Mouse (Mus musculus) embryo, embryonic 10.5 days (tissue): Measurements from ENCODE around the gene Rab1a.
A peak's percentile ranks its signal among the peaks of the same experiment; 100 is the strongest.
"Not testable (repeated sequence)": the region's sequence is repeated elsewhere in the genome, so short reads cannot be mapped to it uniquely, and the experiment has no call there.

Experiments
- DNase-seq: peaks from one replicate; pipeline ENCODE4 v3.0.0-alpha.2; 2015; ENCODE audit warnings: low spot score

Rab1a gene

DNA sequence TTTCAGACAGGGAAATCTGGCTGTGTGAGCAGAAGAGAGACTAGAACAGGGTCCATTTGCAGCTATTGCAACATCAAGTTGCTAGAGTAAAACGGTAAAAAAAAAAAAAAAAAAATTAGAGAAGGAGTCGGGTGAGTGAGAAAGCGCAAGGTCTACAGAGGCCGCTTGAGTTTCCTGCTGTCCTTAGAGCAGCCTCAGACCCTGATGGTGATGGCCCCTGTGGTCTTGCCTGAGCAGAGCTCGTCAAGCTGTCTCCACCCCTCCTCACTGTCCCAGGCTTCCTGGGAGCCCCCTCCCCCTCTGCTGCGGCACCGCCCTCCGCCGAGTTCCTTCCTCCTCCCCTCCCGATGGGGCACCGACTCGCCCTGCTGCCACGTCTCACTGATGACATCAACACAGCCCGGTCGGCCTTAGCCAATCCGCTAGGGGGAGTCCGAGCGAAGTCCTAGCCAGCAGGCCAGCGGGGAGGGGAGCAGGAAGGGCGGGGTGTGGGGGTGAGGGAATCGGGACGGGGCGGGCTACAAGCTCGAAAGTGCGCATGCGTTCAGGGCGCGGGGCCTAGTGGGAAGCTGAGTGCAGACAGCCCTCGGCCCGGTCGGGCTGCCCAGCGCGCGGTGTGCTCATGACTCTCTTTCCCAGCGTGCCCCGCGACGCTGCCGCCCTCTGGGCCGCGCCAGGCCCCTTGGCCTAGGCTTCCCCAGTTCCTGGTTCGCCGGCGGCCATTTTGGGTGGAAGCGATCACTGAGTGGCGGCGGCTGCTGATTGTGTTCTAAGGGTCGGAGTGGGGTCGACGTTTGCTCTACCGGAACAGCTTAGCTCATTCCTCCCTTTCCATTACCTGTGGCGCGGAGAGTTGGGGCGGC is at the start of gene Rab1a:
Gene Rab1a, plus strand, starts transcription at position 720 of the 863 bp plus-strand sequence.
- peak; percentile 100 for DNase-seq

DNA sequence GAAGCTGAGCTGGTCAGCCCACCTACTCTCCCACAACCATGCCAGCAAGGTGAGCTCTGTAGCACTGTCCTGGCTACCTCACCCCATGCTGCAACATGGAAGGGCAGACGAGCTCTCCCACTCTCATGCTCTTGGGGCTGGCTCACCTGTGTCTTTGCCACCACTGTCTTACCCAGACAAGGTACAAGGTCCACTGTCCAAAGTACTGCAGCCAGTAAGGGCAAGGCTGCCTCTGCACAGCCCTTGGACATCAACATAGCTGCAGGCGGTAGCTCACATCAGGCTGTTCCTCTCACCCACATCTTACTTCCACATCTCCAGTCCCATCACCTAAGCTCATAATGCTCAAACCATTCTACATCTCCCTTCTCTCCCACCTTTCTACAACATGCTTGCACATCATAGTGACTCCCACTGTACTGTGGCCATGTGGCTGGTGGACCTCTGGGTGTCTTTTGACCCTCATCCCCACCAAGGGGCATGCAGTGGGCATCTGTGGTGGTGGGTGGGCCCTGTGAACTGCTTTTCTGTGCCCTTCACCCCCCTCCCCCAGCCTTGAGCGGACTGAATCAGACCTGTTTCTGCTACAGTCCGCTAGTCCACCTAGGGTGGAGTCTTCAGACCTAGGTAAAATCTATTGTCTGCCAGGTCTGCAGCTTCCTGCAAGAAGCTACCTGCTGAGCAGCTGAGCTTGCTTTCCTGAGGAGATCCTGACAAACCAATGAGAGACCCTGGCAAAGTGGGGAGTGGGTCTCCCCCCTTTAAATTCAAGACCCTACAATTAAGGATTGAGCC is 48.9 kb upstream of the Rab1a start:
- no peak for DNase-seq

DNA sequence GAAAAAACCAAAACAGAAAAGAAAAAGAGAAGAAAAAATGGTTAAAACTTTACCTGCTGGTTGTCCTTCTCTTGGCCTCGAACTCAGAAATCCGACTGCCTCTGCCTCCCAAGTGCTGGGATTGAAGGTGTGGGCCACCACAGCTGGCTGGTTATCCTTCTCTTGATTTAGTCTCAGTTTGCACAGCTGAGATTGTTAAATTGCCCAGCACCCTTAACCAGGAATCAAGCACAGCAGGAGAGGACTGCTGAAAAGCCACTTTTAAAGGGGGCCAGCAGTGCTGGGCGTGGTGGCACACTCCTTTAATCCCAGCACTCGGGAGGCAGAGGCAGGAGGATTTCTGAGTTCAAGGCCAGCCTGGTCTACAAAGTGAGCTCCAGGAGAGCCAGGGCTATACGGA is 47.7 kb upstream of the Rab1a start:
- DNase-seq: not testable (repeated sequence)

- no peak for DNase-seq
Measured at GRCm38 (mm10) chr11:20158879-20159278, 42.4 kb upstream of the Rab1a start.

- no peak for DNase-seq
Measured at GRCm38 (mm10) chr11:20164979-20165867, 36.0 kb upstream of the Rab1a start.

DNA sequence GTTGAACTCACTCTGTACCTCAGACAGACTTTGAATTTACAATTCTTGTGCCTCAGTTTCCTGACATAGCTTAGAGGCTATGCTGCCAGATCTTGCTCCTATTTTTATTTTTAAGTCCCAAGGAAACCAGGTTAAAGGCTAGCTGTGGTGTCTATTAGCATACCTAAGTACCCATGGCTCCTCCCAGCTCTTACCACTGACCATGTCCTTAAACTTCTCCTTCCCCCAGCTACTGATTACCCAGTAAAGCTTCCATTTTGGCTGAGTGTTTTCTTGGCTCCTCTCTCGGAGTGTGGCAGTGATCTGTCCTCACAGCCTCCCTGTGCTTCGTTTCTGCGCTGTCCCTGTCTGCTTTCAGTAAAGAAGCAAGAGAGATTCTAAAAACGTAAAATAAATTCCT is 35.2 kb upstream of the Rab1a start:
- DNase-seq: no peak

- not testable (repeated sequence) for DNase-seq
Measured at GRCm38 (mm10) chr11:20166476-20166875, 34.8 kb upstream of the Rab1a start.

- no peak for DNase-seq
Measured at GRCm38 (mm10) chr11:20168972-20169371, 32.3 kb upstream of the Rab1a start.

DNA sequence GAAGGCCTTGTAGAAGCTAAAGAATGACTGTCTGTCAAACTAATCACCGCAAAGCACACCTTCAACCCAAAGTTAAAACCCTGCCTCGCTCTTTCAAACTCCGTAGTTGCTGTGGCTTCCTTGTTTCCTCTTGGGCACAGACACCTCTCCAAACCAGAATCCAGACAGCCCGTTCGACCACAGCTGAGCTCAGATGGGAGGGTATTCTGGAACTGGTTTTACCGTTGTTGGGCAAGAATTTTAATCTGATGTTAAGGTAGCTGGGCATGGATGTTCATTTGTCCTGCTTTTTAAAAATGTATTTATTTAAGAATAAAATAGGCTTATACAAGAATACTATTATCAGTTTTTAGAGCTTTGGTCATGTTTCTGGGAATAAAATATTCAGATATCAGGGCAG is 14.0 kb upstream of the Rab1a start:
- no peak for DNase-seq

GRCm38 (mm10) chr11:20193100-20193736 is 8.0 kb upstream of the Rab1a start:
- DNase-seq: no peak

DNA sequence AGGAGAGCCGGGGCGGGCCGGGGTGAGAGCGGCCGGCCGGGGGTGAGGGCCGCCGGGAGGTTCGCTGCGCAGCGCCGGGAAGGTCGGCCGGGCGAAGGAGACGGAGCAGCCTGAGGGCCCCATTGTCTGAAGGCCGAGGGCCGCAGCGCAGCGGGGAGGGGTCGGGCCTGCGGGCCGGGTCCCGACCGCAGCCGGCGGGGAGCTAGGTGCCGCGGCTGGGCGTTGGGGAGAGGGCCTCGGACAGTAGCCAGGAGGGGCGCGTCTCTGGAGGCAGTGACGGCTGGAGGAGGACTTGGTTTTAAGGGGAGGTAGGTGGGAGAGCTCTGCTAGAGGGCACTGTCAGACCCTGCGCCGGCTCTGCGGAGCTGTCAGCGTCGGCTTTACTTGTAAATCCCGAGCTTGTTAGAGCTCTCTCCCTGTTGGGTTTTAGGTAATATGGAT is 449 bp downstream of the Rab1a start:
- peak; percentile 54 for DNase-seq

GRCm38 (mm10) chr11:20202299-20203011 is 1.2 kb downstream of the Rab1a start:
- no peak for DNase-seq

DNA sequence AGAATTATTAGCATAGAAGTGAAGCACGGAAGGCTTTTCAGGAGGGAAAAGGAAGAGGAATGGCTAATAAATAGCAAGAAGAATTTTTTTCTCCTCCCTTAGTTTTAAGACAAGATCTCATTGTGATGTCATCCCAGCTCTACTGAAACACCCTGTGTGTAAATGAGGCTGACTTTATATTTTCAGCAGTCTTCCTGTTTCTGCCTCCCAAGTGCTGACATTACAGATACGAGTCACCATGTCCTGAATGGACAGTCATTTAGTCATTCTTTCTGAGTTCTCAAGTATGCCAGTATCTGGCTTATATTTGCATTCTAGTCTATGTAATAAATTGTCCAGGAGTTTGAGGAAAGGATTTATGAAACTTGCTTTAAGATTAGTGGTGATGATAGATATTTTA is 3.1 kb downstream of the Rab1a start:
- no peak for DNase-seq

DNA sequence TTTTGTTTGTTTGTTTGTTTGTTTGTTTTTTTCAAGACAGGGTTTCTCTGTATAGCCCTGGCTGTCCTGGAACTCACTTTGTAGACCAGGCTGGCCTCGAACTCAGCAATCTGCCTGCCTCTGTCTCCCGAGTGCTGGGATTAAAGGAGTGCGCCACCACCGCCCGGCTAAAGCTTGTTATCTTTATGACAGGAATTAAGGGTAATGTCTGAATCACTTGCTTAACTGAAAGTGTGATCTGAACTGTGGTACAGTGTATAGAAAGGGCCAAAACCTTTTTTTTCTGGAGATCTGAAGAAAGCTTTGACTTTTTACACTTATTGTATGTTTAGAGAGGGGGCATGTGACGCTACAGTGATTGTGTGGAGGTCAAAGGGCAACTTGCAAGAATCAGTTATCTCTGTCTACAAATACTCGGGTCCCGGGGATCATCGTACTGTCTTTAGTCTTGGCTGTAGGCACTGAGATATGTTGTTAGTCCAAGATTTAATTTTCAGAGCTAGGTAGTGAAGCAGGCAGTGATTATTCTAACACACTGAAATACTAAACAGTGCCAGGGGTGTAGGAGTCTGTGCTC is 3.7 kb downstream of the Rab1a start:
- no peak for DNase-seq

- no peak for DNase-seq
Measured at GRCm38 (mm10) chr11:20205538-20205937, 4.3 kb downstream of the Rab1a start.

GRCm38 (mm10) chr11:20206626-20207223 is 5.5 kb downstream of the Rab1a start:
- no peak for DNase-seq

- DNase-seq: no peak
Measured at GRCm38 (mm10) chr11:20207589-20207988, 6.4 kb downstream of the Rab1a start.

DNA sequence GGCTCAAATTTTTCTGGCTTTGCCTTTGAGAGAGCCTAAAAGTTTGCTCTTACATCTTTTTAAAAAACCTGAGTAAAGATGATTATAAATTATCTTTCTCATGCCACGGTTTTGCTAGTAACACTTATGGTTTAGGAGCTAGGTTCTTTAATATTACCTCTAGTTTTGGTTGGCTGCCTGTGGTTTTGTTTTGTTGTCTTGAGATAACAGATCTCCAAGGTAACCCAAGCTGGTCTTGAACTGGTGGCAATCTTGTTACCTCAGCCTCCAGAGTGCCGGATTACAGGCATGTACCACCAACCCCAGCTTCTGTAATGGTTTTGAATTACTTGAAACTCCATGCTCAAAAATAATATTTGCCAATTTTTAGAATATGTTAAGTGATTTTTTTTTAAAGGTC is 10.6 kb downstream of the Rab1a start:
- no peak for DNase-seq

- no peak for DNase-seq
Measured at GRCm38 (mm10) chr11:20214779-20215178, 13.5 kb downstream of the Rab1a start.

DNA sequence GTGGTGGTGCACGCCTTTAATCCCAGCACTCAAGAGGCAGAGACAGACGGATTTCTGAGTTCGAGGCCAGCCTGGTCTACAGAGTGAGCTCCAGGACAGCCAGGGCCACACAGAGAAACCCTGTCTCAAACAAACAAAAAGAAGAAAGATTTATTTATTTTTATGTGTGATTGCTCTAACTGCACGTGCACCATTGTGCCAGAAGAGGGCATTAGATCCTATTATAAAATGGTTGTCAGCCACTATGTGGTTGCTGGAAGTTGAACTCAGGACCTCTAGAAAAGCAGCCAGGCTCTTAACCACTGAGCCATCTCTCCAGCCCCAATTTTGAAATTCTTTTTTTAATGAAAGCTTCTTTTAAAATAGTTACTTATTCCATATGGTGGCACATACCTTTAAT is 15.2 kb downstream of the Rab1a start:
- DNase-seq: peak; percentile 28
